Mouse (Mus musculus): ENCODE results near the gene Fam110a. TPM values are rescaled to one million over a fixed set of nuclear protein-coding genes. Genes with fewer than 3 reads are reported as not detected.
A peak's percentile ranks its signal among the peaks of the same experiment; 100 is the strongest.

Fam110a gene
- polyA plus RNA-seq, 1 experiment from 2014 or later: 6.3 TPM

DNA sequence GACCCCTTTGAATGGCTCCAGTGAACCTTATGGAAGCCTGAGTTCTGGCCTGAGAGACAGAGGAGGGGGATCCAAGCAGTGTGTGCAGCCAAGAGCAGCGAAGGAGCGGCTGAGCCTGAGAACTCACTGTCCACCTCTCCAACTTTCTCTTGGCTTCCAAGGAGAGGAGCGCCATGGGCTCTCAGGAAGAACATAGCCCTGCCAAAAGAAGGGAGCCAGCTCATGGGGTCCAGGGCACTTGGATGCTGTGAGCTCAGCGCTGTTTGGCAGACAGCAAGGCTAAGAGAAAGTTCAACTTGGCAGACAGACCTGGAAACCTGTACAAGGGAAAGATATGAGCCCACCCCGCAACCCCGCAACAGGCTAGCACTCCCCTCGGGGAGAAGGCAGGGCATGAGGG, 55.7 kb downstream of the Fam110a start:
- Histone ChIP-seq H3K4me1 (ENCODE audit: insufficient read depth) (peaks cover 8% of the 10 kb centered on the region), H3K27me3 (ENCODE audit: insufficient read depth, low read length) (no peaks in the 10 kb centered on the region), H3K27ac (ENCODE audit: low read depth) (no peak overlapping the region), H3K9me3 (ENCODE audit: low read length) (no peaks in the 10 kb centered on the region), H3K36me3 (replicated peaks; ENCODE audit: insufficient read depth, low read length) (no peaks in the 10 kb centered on the region), H3K4me3 (ENCODE audit: low read depth, low read length) (no peak overlapping the region), H3K4me2 (ENCODE audit: low read depth, low read length) (no peak overlapping the region), H3K9ac (replicated peaks) (no peak overlapping the region)
- TF ChIP-seq EP300 (IDR thresholded peaks at IDR 0.05; ENCODE audit: low read depth) (no peak), CTCF (IDR thresholded peaks at IDR 0.05; ENCODE audit: low read depth) (no peak)
- WGBS (ENCODE audit: insufficient replicate concordance): 81% methylated on average over 7 of the region's 7 CpGs
- no peak for DNase-seq
- ATAC-seq: no peak

DNA sequence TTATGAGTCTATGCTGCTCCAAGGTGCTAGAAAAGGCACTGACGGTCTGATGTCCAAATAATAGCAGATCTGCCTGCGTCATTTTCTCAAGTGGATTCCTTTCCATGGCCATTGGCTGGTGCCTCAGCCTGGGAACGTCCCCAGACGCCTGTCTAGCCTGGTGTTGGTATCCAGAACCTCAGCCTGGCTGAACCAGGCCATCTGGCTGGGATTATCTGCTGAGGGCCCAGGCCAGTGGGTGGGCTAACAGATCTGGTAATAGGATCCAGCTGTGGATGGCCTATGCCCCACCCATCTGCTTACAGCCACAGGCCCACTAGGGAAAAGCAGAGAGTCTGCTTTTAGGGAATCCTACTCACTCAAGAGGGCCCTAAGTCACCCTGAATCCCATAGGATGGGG, 58.4 kb downstream of the Fam110a start:
- no peak for TF ChIP-seq EP300 (IDR thresholded peaks at IDR 0.05; ENCODE audit: low read depth)
- no peak for TF ChIP-seq CTCF (IDR thresholded peaks at IDR 0.05; ENCODE audit: low read depth)
- WGBS (ENCODE audit: insufficient replicate concordance): 73% methylated on average over 4 of the region's 4 CpGs
- Histone ChIP-seq H3K4me2 (ENCODE audit: low read depth, low read length) (no peak overlapping the region), H3K4me1 (ENCODE audit: insufficient read depth) (peaks cover 7% of the 10 kb centered on the region), H3K9ac (replicated peaks) (no peak overlapping the region), H3K36me3 (replicated peaks; ENCODE audit: insufficient read depth, low read length) (no peaks in the 10 kb centered on the region), H3K27ac (ENCODE audit: low read depth) (no peak overlapping the region), H3K4me3 (ENCODE audit: low read depth, low read length) (no peak overlapping the region), H3K9me3 (ENCODE audit: low read length) (no peaks in the 10 kb centered on the region), H3K27me3 (ENCODE audit: insufficient read depth, low read length) (no peaks in the 10 kb centered on the region)
- ATAC-seq (no peak), DNase-seq (no peak)

DNA sequence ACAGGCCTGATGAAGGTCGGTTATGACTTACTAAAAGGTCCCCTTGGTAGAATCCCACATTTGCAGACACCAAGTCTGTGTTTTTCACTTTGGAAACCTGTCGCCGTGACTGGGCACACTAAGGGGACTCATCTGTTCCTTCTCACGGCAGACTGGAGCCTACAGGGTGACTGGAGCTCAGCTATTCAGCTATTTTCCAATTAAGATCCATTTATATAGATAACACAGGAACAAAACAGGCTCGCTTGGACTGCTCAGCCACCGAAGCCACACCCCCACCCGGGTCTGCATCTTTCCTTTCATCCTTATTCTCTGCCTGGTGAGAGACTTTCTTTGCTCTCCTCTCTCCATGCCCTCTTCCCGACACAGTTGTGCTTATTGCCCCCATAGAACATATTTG, 59.0 kb downstream of the Fam110a start:
- WGBS (ENCODE audit: insufficient replicate concordance): 71% methylated on average over 8 of the region's 8 CpGs
- TF ChIP-seq CTCF (IDR thresholded peaks at IDR 0.05; ENCODE audit: low read depth) (no peak), EP300 (IDR thresholded peaks at IDR 0.05; ENCODE audit: low read depth) (no peak)
- Histone ChIP-seq H3K27ac (ENCODE audit: low read depth) (no peak overlapping the region), H3K27me3 (ENCODE audit: insufficient read depth, low read length) (no peaks in the 10 kb centered on the region), H3K4me3 (ENCODE audit: low read depth, low read length) (no peak overlapping the region), H3K9ac (replicated peaks) (no peak overlapping the region), H3K4me1 (ENCODE audit: insufficient read depth) (peaks cover 4% of the 10 kb centered on the region; the same call in 1 of the 2 replicates), H3K4me2 (ENCODE audit: low read depth, low read length) (no peak overlapping the region), H3K9me3 (ENCODE audit: low read length) (no peaks in the 10 kb centered on the region), H3K36me3 (replicated peaks; ENCODE audit: insufficient read depth, low read length) (no peaks in the 10 kb centered on the region)
- ATAC-seq: no peak
- DNase-seq: no peak

MicroRNAs within 50 kb of the gene (microRNA counts, 519-probe panel; counts per million panel counts)
- 1,511 counts per million, percentile 11 among the panel's probes with 10 or more counts for microRNA mmu-miR-1953

Small RNA genes within 50 kb of the gene (microRNA-seq; reads per million reads assigned to microRNA genes)
- 1.2 reads per million for gene Mir1953

Other genes with a start within 250 kb of the Fam110a start
- gene Psmf1, start 236.0 kb downstream of the Fam110a start, polyA plus RNA-seq (2015; fragmentation: Nextera tagmentation; extraction: Ambion mirVana): 53.6 and 54.2 TPM in 2 replicates
- gene Rspo4, start 137.3 kb downstream of the Fam110a start, polyA plus RNA-seq (2015; fragmentation: Nextera tagmentation; extraction: Ambion mirVana): 0.05 TPM in 1 of 2 replicates, not detected in the other
- 0.14 and 0.26 TPM in 2 replicates for gene Angpt4, start 69.0 kb downstream of the Fam110a start, polyA plus RNA-seq (2015; fragmentation: Nextera tagmentation; extraction: Ambion mirVana)
- gene Slc52a3, start 16.3 kb upstream of the Fam110a start, polyA plus RNA-seq (2015; fragmentation: Nextera tagmentation; extraction: Ambion mirVana): 0.43 and 0.53 TPM in 2 replicates
- gene Scrt2, start 101.3 kb upstream of the Fam110a start, polyA plus RNA-seq (2015; fragmentation: Nextera tagmentation; extraction: Ambion mirVana): not detected in 2 replicates
- gene Srxn1, start 125.3 kb upstream of the Fam110a start, polyA plus RNA-seq (2015; fragmentation: Nextera tagmentation; extraction: Ambion mirVana): 8.2 and 8.7 TPM in 2 replicates
- gene Tcf15, start 163.3 kb upstream of the Fam110a start, polyA plus RNA-seq (2015; fragmentation: Nextera tagmentation; extraction: Ambion mirVana): 0.14 and 0.18 TPM in 2 replicates
- 40.5 and 43.1 TPM in 2 replicates for gene Csnk2a1, start 246.6 kb upstream of the Fam110a start, polyA plus RNA-seq (2015; fragmentation: Nextera tagmentation; extraction: Ambion mirVana)